Mouse (Mus musculus): ENCODE data around the gene Txnrd1.

Gene Txnrd1

DNA sequence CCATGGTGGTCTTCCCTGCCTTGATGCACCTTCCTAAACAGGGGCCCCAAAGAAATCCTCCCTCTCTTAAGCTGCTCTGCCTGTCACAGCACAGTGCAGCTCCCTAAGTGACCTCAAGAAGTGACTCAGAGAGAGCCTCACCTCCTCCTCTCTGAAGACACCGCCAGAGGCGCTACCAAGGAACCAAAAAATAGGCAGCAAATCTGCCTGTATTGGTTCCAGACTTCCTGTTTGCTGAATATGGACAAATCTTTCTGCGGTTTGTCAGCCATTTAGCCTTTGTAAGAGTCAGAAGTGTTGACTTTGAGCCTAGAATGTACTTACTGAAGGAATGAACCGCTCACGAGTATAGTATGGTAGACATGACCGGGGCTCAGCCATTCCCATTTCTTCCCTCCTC, 80.0 kb downstream of the Txnrd1 start:
- no peak for DNase-seq (ENCODE audit: low read depth, low spot score)

DNA sequence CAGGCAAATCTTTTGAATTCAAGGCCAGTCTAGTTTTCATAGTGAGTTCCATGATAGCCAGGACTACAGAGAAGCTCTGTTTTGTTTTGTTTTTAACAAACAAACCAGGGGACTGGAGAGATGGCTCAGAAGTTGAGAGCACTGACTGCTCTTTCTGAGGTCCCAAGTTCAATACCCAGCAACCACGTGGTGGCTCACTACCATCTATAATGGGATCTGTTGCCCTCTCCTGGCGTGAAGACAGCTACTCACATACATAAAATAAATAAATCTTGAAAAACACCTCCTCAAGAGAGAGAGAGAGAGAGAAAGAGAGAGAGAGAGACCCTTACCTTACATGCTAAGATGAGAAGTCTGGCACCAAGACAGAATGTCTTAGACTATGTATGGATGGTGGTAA, 84.9 kb downstream of the Txnrd1 start:
- DNase-seq (ENCODE audit: low read depth, low spot score): no peak

DNA sequence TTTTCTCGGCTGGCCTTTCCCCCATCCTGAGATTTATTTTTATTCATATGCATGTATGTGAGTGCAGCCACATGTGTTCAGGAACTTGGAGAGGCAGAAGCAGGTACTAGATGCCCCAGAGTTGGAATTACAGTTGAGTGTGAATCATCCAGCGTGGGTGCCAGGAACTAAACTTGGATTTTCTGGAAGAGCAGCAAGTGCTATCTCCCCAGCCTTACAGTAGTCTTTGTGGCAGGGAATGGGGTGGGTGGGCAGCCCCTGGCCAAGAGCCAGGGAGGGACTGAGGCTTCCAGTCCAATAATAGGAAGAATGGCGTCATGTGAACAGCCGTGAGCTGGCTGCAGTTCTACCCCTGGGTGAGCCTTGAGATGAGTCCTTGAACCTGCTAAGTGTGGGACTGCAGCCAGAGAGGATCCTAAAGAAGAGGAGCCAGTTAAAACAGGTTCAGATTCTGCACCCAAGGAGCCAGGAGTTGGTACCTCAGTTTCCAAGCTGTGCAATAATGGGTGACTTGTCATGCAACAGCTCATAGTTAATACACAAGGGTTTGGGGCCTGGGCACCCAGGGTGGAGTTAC, 85.7 kb downstream of the Txnrd1 start:
- no peak for DNase-seq (ENCODE audit: low read depth, low spot score)

DNA sequence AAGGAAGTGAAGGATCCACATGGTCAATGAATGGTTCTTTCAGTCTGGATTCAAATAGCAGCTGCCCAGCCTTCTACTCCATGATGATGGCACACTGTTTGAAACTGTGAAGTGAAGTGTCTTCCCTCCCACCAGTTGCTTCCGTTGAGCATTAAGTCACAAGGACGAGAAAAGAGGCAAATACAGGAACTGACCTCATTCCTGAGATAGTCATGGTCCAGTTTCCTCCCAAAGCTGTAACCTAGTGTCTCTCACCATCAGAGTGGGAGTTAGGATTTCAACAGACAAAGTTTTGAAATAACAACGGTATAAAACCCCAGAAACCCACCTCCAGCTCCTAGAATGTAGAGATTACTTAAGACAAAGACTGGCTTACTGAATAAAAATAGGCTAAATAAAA, 89.8 kb downstream of the Txnrd1 start:
- DNase-seq (ENCODE audit: low read depth, low spot score): no peak

DNA sequence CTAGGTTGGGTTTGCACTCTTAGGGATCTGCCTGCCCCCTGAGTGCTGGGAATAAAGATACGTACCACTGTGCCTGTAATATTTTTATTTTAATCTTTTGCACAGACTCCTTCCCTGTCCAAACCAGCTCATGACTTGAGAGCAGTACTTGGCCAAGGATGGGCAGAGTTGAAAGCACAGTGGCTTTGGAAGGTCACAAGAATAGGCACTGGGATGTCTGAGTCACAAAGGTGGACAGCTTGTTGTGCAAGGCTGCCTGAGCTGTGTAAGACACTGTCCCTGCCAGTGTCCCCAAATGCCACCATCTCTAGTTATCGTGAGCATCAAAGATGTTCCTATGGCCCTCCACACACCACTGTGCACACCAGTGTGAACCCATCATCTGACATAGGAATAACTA, 91.0 kb downstream of the Txnrd1 start:
- no peak for DNase-seq (ENCODE audit: low read depth, low spot score)

DNA sequence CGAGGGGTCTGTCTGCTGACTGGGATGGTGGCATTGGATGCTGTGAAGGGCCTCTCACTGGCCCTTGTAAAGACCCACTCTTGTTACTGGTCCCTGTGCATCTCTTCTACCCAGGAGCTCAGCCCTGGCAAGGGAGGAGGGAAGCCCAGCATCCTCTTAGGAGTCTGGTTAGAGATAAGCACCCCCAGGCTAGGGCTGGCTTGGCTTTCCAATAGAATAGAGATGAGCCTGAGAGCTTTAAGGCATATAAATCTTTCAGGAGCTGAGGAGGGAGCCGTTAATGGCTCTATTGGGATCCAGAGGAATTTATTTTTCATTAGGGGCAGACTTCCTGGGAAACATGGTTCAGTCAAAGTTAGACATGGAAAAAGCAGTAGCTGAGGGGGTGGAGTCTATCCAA, 91.9 kb downstream of the Txnrd1 start:
- DNase-seq (ENCODE audit: low read depth, low spot score): no peak

DNA sequence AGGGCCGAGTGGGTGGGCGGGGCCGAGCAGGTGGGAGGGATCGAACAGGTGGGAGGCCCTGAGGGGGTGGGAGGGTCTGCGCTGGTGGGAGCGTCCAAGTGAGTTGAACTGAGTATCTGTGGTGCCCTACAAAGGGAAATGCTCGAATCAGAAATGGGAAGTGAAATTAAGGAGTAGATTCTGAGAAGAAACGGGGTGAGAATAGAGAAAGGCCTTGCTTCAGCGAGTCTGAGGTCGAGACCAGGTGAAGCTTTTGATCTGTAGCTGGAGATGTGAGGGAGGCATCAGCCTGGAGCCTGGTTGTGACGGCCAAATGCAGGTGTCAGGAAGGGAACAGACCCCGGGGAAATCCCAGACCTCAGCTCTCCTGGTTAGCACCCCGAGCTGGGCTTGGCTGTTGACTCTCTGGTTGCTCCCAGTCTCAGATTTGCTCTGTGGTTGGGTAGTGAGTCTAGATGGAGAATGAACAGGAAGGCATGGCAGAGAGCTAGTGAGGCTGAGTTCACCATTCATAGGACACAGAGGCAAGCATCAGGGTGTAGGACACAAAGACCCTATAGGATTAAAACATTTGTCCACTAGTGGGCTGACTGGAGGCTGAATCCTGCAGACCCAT, 101.4 kb downstream of the Txnrd1 start:
- no peak for DNase-seq (ENCODE audit: low read depth, low spot score)

DNA sequence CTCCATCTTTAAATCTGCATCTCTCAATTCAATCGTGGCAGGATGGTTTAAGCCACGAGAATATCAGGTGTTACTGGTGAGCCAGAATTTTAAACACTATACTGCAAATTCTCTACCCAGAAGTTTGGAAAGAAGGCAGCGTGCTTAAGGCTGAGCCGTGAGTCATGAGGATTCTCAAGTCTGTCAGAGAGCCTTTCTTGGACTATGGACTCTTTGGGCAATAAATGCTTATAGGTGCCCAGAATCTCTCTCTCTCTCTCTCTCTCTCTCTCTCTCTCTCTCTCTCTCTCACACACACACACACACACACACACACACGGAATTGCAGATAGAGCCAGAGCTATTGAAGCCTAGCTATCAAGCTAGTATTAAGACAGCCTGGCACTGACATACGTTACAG, 102.0 kb downstream of the Txnrd1 start:
- no peak for DNase-seq (ENCODE audit: low read depth, low spot score)

Measured in R1 (cell line).